Mouse (Mus musculus): ENCODE results near the gene Samhd1. TPM values are rescaled to one million over a fixed set of nuclear protein-coding genes. Genes with fewer than 3 reads are reported as not detected.

Samhd1 gene
- polyA plus RNA-seq, 1 experiment = 8.8 TPM

- TF ChIP-seq GATA1 (IDR thresholded peaks at IDR 0.05; ENCODE audit: low read length) = no peak
Measured at GRCm38 (mm10) chr2:157084831-157085585, 50.1 kb downstream of the Samhd1 start.

- no peak for TF ChIP-seq GATA1 (IDR thresholded peaks at IDR 0.05; ENCODE audit: low read length)
Measured at GRCm38 (mm10) chr2:157081960-157082359, 53.1 kb downstream of the Samhd1 start.

GRCm38 (mm10) chr2:157081331-157081730 is 53.7 kb downstream of the Samhd1 start:
- no peak for TF ChIP-seq GATA1 (IDR thresholded peaks at IDR 0.05; ENCODE audit: low read length)

GRCm38 (mm10) chr2:157079701-157080180 is 55.3 kb downstream of the Samhd1 start:
- TF ChIP-seq GATA1 (IDR thresholded peaks at IDR 0.05; ENCODE audit: low read length) = no peak

GRCm38 (mm10) chr2:157078793-157079700 is 56.0 kb downstream of the Samhd1 start, which contains the start of gene Soga1:
Soga1 (minus strand) TSS chr2:157079254.
- TF ChIP-seq GATA1 (IDR thresholded peaks at IDR 0.05; ENCODE audit: low read length) = no peak

GRCm38 (mm10) chr2:157078059-157078792 is 56.8 kb downstream of the Samhd1 start:
- TF ChIP-seq GATA1 (IDR thresholded peaks at IDR 0.05; ENCODE audit: low read length) = no peak

- no peak for TF ChIP-seq GATA1 (IDR thresholded peaks at IDR 0.05; ENCODE audit: low read length)
Measured at GRCm38 (mm10) chr2:157077641-157078058, 57.4 kb downstream of the Samhd1 start.

- no peak for TF ChIP-seq GATA1 (IDR thresholded peaks at IDR 0.05; ENCODE audit: low read length)
Measured at GRCm38 (mm10) chr2:157077160-157077559, 57.9 kb downstream of the Samhd1 start.

GRCm38 (mm10) chr2:157076585-157076984 is 58.5 kb downstream of the Samhd1 start:
- no peak for TF ChIP-seq GATA1 (IDR thresholded peaks at IDR 0.05; ENCODE audit: low read length)

- no peak for TF ChIP-seq GATA1 (IDR thresholded peaks at IDR 0.05; ENCODE audit: low read length)
Measured at GRCm38 (mm10) chr2:157075685-157076084, 59.4 kb downstream of the Samhd1 start.

- TF ChIP-seq GATA1 (IDR thresholded peaks at IDR 0.05; ENCODE audit: low read length) = no peak
Measured at GRCm38 (mm10) chr2:157075226-157075625, 59.8 kb downstream of the Samhd1 start.

- no peak for TF ChIP-seq GATA1 (IDR thresholded peaks at IDR 0.05; ENCODE audit: low read length)
Measured at GRCm38 (mm10) chr2:157074772-157075171, 60.3 kb downstream of the Samhd1 start.

- TF ChIP-seq GATA1 (IDR thresholded peaks at IDR 0.05; ENCODE audit: low read length) = no peak
Measured at GRCm38 (mm10) chr2:157074186-157074724, 60.8 kb downstream of the Samhd1 start.

GRCm38 (mm10) chr2:157073378-157074052 is 61.5 kb downstream of the Samhd1 start:
- TF ChIP-seq GATA1 (IDR thresholded peaks at IDR 0.05; ENCODE audit: low read length) = no peak

Measured in G1E-ER4 (cell line).